Mouse (Mus musculus) lung, postnatal 10 days (tissue): ENCODE measurements around the gene Pex13.
"Not testable (repeated sequence)": the region's sequence is repeated elsewhere in the genome, so short reads cannot be mapped to it uniquely, and the experiment has no call there.

ENCODE experiments used
- DNase-seq: peaks from one replicate; pipeline ENCODE4 v3.0.0; 2021

Pex13 gene

GRCm38 (mm10) chr11:23634573-23634972 is 31.2 kb downstream of the Pex13 start:
- DNase-seq = no peak

GRCm38 (mm10) chr11:23633879-23634215 is 31.9 kb downstream of the Pex13 start:
- no peak for DNase-seq

GRCm38 (mm10) chr11:23632945-23633878 is 32.5 kb downstream of the Pex13 start, which contains the start of gene 0610010F05Rik:
0610010F05Rik (minus strand) TSS chr11:23633639.
- peak; percentile 89 for DNase-seq

GRCm38 (mm10) chr11:23630664-23631063 is 35.1 kb downstream of the Pex13 start:
- no peak for DNase-seq

- no peak for DNase-seq
These were observed 46.8 kb downstream of the Pex13 start for GRCm38 (mm10) chr11:23618995-23619394.

GRCm38 (mm10) chr11:23614546-23614945 is 51.2 kb downstream of the Pex13 start:
- no peak for DNase-seq

GRCm38 (mm10) chr11:23607291-23607690 is 58.5 kb downstream of the Pex13 start:
- not testable (repeated sequence) for DNase-seq
